Mouse (Mus musculus) intestine, embryonic 16.5 days (tissue): Measurements from ENCODE around the gene Dclk3. TPM values are rescaled to one million over a fixed set of nuclear protein-coding genes. Genes with fewer than 3 reads are reported as not detected.

Experiments
- ATAC-seq: fragments of 200-750 bp; cut with Nextera tagmentation; 2 replicates; pipeline ENCODE4 v1.8.0; 2017; ENCODE audit warnings: moderate TSS enrichment, moderate library complexity
- H3K27ac ChIP-seq: fragments of 300-500 bp; sonication (generic); 2 replicates; pipeline ENCODE4 v1.5.1; 2014; ENCODE audit warnings: mild to moderate bottlenecking, low read length
- H3K27me3 ChIP-seq: fragments of 300-500 bp; sonication (generic); replicated peaks from 2 replicates; pipeline ENCODE4 v1.6.1; 2014; ENCODE audit warnings: low read length, control low read depth, mixed read lengths; ENCODE audit not compliant: control insufficient read depth, insufficient read depth
- H3K36me3 ChIP-seq: fragments of 300-500 bp; sonication (generic); 2 replicates; pipeline ENCODE4 v1.6.1; 2014; ENCODE audit warnings: low read length, control low read depth; ENCODE audit not compliant: control insufficient read depth, insufficient read depth
- H3K4me1 ChIP-seq: fragments of 300-500 bp; sonication (generic); 2 replicates; pipeline ENCODE4 v1.6.1; 2014; ENCODE audit warnings: low read length, control low read depth, mixed read lengths; ENCODE audit not compliant: control insufficient read depth, insufficient read depth
- H3K4me2 ChIP-seq: fragments of 300-500 bp; sonication (generic); 2 replicates; pipeline ENCODE4 v1.6.1; 2014; ENCODE audit warnings: low read depth, low read length, control low read depth
- H3K4me3 ChIP-seq: fragments of 300-500 bp; sonication (generic); 2 replicates; pipeline ENCODE4 v1.5.1; 2014; ENCODE audit warnings: mild to moderate bottlenecking, low read length
- H3K9ac ChIP-seq: fragments of 300-500 bp; sonication (generic); 2 replicates; pipeline ENCODE4 v1.6.1; 2014; ENCODE audit warnings: low read depth, low read length
- H3K9me3 ChIP-seq: fragments of 300-500 bp; sonication (generic); 2 replicates; pipeline ENCODE4 v1.6.1; 2016; ENCODE audit warnings: low read length, control low read depth; ENCODE audit not compliant: control insufficient read depth
- WGBS: fragments of 180-500 bp; shearing (Covaris S2); extraction: QIAGEN DNeasy Blood & Tissue Kit; methylation state at CpG from one replicate; pipeline ENCODE4 v1.1.7; 2014; 5-methylcytosine and 5-hydroxymethylcytosine counted together
- polyA plus RNA-seq: library from polyadenylated mRNA; unstranded; fragments of >200 nt; fragmentation: Nextera tagmentation; extraction: Ambion mirVana; gene quantifications from 2 replicates; pipeline ENCODE4 v1.2.1, GENCODE M21; 2015

Dclk3 gene
- polyA plus RNA-seq, 1 experiment from 2014 or later: 0.77 TPM

DNA sequence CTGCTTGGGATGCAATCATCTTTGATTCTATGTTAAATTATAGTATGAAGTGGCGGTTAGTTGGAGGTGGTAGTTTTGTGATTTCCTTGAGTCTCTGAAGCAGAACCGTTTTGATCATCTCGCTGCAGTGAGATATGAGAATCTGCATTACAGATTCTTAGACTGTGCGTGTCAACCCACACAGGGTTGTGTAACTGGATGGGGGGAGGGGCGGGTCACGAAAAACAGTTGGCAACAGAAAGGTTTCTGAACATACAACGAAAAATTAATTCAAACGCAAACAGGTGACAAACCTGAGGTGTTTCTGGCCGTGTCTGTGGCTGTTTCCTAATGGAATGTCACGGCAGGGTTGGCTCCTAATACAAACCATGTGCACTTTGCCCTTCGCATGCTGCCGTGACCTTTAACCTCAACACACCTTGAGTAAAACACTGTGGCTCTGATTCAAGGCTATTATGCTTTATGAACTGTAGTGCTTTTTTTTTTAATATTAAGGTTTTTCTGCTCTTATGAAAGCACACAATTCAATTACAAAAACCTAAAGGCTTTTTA is 12.0 kb downstream of the Dclk3 start:
- Histone ChIP-seq H3K4me1 (0 out of 2 replicates have a peak, but pooled peaks cover 2% of the 10 kb centered on the region), H3K36me3 (no peaks in the 10 kb centered on the region), H3K9ac (no peak overlapping the region), H3K9me3 (no peaks in the 10 kb centered on the region), H3K4me2 (no peak overlapping the region), H3K27me3 (no peaks in the 10 kb centered on the region), H3K4me3 (no peak overlapping the region), H3K27ac (no peak overlapping the region)
- 73% methylated on average over 12 of the region's 12 CpGs for WGBS
- ATAC-seq: peak; percentile 56; the same call in 1 of the 2 replicates

- Histone ChIP-seq H3K4me1 (0 out of 2 replicates have a peak, but pooled peaks cover 2% of the 10 kb centered on the region), H3K27ac (no peak overlapping the region), H3K9ac (no peak overlapping the region), H3K4me3 (no peak overlapping the region), H3K9me3 (no peaks in the 10 kb centered on the region), H3K27me3 (no peaks in the 10 kb centered on the region), H3K36me3 (no peaks in the 10 kb centered on the region), H3K4me2 (no peak overlapping the region)
- no peak for ATAC-seq
- WGBS: 55% methylated on average over 3 of the region's 3 CpGs
Observed at GRCm38 (mm10) chr9:111453895-111454294, 15.0 kb downstream of the Dclk3 start.

DNA sequence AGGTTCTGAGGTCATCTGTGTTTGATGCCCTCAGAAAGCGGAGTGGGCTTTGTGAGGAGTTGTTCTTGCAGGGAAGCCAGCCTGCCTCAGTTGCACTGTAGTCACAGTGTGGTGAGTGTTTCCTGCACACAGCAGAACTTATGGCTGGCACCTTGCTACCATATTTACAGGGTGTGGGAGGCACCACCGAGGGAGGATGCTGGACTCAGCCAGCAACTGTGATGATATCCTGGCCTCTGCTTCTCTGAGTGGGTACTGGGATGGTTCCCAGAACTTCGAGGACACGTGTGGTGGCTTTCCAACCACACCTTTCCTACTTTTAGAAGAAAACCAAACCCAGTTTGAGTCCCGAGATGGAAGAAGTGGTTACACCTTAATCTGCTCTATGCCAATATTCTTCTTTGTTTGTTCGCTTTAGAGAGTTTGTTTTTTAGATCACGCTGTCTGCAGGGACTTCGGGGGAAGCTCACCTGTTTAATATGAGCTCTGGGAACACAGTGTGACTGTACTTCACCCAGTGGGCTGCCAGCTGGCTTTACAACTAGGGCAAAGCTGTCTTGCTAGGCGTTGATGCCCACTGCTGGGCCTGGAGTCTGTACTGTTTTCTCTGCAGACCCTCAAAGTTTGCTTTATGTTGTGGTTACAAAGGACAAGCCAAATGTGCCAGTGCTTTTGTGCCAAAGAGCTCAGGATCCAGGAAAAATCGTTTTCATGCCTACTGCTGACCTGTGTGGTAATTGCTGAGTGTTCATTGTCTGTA is 18.5 kb downstream of the Dclk3 start:
- Histone ChIP-seq H3K9me3 (no peaks in the 10 kb centered on the region), H3K4me3 (no peak overlapping the region), H3K27me3 (no peaks in the 10 kb centered on the region), H3K4me1 (peaks cover 2% of the 10 kb centered on the region; the same call in 1 of the 2 replicates), H3K4me2 (no peak overlapping the region), H3K9ac (no peak overlapping the region), H3K36me3 (no peaks in the 10 kb centered on the region), H3K27ac (no peak overlapping the region)
- WGBS: 80% methylated on average over 10 of the region's 10 CpGs
- ATAC-seq: no peak

GRCm38 (mm10) chr9:111457936-111458310 is 19.0 kb downstream of the Dclk3 start:
- no peak overlapping the region for H3K4me3 ChIP-seq
- WGBS: 67% methylated on average over 4 of the region's 4 CpGs

GRCm38 (mm10) chr9:111459466-111459865 is 20.6 kb downstream of the Dclk3 start:
- Histone ChIP-seq H3K9ac (no peak overlapping the region), H3K27ac (no peak overlapping the region), H3K36me3 (no peaks in the 10 kb centered on the region), H3K4me3 (no peak overlapping the region), H3K4me1 (peaks cover 2% of the 10 kb centered on the region; the same call in 1 of the 2 replicates), H3K4me2 (no peak overlapping the region), H3K9me3 (no peaks in the 10 kb centered on the region), H3K27me3 (no peaks in the 10 kb centered on the region)
- ATAC-seq: no peak
- 53% methylated on average over 8 of the region's 8 CpGs for WGBS

More at GRCm38 (mm10) chr9:111457936-111458310, 19.0 kb downstream of the Dclk3 start:
- no peaks in the 10 kb centered on the region for H3K27me3 ChIP-seq
- no peak overlapping the region for H3K4me2 ChIP-seq
- H3K9ac ChIP-seq: no peak overlapping the region
- H3K27ac ChIP-seq: no peak overlapping the region
- no peaks in the 10 kb centered on the region for H3K36me3 ChIP-seq
- no peaks in the 10 kb centered on the region for H3K9me3 ChIP-seq
- ATAC-seq: no peak
- peaks cover 2% of the 10 kb centered on the region; the same call in 1 of the 2 replicates for H3K4me1 ChIP-seq

GRCm38 (mm10) chr9:111460201-111460814 is 21.4 kb downstream of the Dclk3 start:
- Histone ChIP-seq H3K4me1 (peaks cover 2% of the 10 kb centered on the region; the same call in 1 of the 2 replicates), H3K4me3 (no peak overlapping the region), H3K36me3 (no peaks in the 10 kb centered on the region), H3K27ac (no peak overlapping the region), H3K9ac (no peak overlapping the region), H3K9me3 (no peaks in the 10 kb centered on the region), H3K4me2 (no peak overlapping the region), H3K27me3 (no peaks in the 10 kb centered on the region)
- peak; percentile 53; the same call in 1 of the 2 replicates for ATAC-seq
- WGBS: 31% methylated on average over 6 of the region's 6 CpGs

DNA sequence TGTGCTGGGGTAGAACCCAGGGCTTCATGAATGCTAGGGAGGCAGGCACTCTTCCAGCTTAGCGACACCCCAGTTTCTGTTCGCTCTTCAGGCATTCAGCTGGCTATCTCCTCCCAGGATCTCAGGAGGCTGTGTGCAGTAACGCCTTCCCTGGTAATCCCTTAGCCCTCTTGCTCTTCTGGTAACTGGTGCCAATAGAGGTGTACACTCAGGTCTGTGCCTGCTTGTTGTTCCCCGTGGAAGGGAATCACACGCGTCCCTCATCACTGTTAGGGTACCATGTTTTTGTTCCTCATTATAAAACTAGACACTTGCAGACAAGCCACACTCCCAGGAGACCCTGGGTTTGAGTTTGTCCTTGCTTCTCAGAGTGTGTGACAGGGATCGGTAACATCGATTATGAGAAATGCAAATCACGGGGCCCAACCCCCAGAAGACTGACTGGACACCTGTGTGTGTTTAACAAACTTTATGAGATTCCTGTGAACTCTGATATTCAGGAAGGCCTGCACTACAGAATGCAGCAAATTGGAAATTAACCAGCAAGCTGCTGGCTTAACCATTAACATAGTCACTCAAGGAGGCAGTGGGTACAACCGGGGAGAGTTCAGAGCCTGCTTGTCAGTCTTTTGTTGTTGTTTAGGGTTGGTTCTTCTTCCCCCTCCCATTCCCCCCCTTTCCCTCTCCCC is 22.7 kb downstream of the Dclk3 start:
- peak; percentile 79 for ATAC-seq
- H3K27ac ChIP-seq: no peak overlapping the region
- no peak overlapping the region for H3K4me3 ChIP-seq
- no peaks in the 10 kb centered on the region for H3K27me3 ChIP-seq
- H3K4me1 ChIP-seq: peaks cover 2% of the 10 kb centered on the region; the same call in 1 of the 2 replicates
- H3K9ac ChIP-seq: no peak overlapping the region
- H3K36me3 ChIP-seq: no peaks in the 10 kb centered on the region
- WGBS: 63% methylated on average over 10 of the region's 10 CpGs
- no peaks in the 10 kb centered on the region for H3K9me3 ChIP-seq
- H3K4me2 ChIP-seq: no peak overlapping the region

- Histone ChIP-seq H3K27ac (no peak overlapping the region), H3K4me2 (no peak overlapping the region), H3K9ac (no peak overlapping the region), H3K4me3 (no peak overlapping the region), H3K9me3 (no peaks in the 10 kb centered on the region), H3K4me1 (peaks cover 2% of the 10 kb centered on the region; the same call in 1 of the 2 replicates), H3K36me3 (no peaks in the 10 kb centered on the region), H3K27me3 (no peaks in the 10 kb centered on the region)
- whole genome bisulfite sequencing: 88% methylated on average over 6 of the region's 6 CpGs
- ATAC-seq: no peak
Observed at GRCm38 (mm10) chr9:111465666-111466065, 26.8 kb downstream of the Dclk3 start.
